Comparison of ENCODE assay signal across 9 mouse cellular contexts in genomic region chr7:142525342-142526178, GRCm38 (mm10). TPM values are rescaled to one million over a fixed set of nuclear protein-coding genes. Genes with fewer than 3 reads are reported as not detected.
A peak's percentile ranks its signal among the peaks of the same experiment; 100 is the strongest.
DNase-seq lines count a peak whose midpoint lies in the region; ATAC-seq and TF ChIP-seq lines count a peak whose summit lies in the region.
"Had no signal": no experiment of that assay in that cellular context is flagged by ENCODE, and none has a peak within 500 bp of the region (broad histone marks: within the 10 kb centered on the region; RNA-seq: fewer than 3 reads in every experiment).

No protein-coding gene starts in this region.

- WGBS in lung, postnatal 0 days: 39% methylated on average over 13 of the region's 13 CpGs
- WGBS in intestine, postnatal 0 days: 37% methylated on average over 13 of the region's 13 CpGs
- 29% methylated on average over 13 of the region's 13 CpGs for WGBS in neural tube, embryonic 15.5 days

- ATAC-seq in lung, postnatal 0 days: peak; percentile 84
- ATAC-seq in intestine, postnatal 0 days: 0 out of 2 replicates have a peak, but pooled peaks have one; percentile 18
- no peak for ATAC-seq in neural tube, embryonic 15.5 days (ENCODE audit: low FRiP score)
- ATAC-seq in megakaryocyte, adult 5-6 weeks (ENCODE audit: poor library complexity, severe bottlenecking): no peak
- ATAC-seq: Patski had no signal

- no peak; the same call in 1 of the 2 replicates for TF ChIP-seq CTCF in lung, postnatal 0 days (IDR thresholded peaks at IDR 0.05)
- no peak for TF ChIP-seq CTCF in intestine, postnatal 0 days (IDR thresholded peaks at IDR 0.05; ENCODE audit: low read depth)

- H3K27ac ChIP-seq in lung, postnatal 0 days (ENCODE audit: low read length): peak overlapping the region; percentile 64
- 0 out of 2 replicates have a peak overlapping the region, but pooled peaks have one; percentile 21 for H3K27ac ChIP-seq in intestine, postnatal 0 days (ENCODE audit: low read depth, low read length)
- H3K27ac ChIP-seq in neural tube, embryonic 15.5 days (replicated peaks): 0 out of 2 replicates have a peak overlapping the region, but pooled peaks have one; percentile 38

- peak; percentile 55 for DNase-seq in lung, postnatal 0 days (ENCODE audit: low spot score)
- DNase-seq in lung, postnatal 36 days: no peak
- peak; percentile 16 for DNase-seq in heart, adult 8-10 months (ENCODE audit: low spot score)
- no peak for DNase-seq in gastrocnemius, adult 8-10 months (ENCODE audit: low spot score in 2 of 2)

- no peaks in the 10 kb centered on the region for H3K36me3 ChIP-seq in lung, postnatal 0 days (ENCODE audit: insufficient read depth, low read length)
- H3K36me3 ChIP-seq in intestine, postnatal 0 days (ENCODE audit: control insufficient read depth, insufficient read depth): no peaks in the 10 kb centered on the region
- H3K36me3 ChIP-seq in neural tube, embryonic 15.5 days: no peaks in the 10 kb centered on the region

- no peak overlapping the region for H3K4me2 ChIP-seq in lung, postnatal 0 days (replicated peaks; ENCODE audit: low read depth, low read length)
- H3K4me2 ChIP-seq in intestine, postnatal 0 days (replicated peaks; ENCODE audit: low read depth): no peak overlapping the region
- no peak overlapping the region for H3K4me2 ChIP-seq in neural tube, embryonic 15.5 days

- no peak for TF ChIP-seq EP300 in lung, postnatal 0 days (IDR thresholded peaks at IDR 0.05)

- peaks cover 7% of the 10 kb centered on the region; the same call in 1 of the 2 replicates for H3K4me1 ChIP-seq in lung, postnatal 0 days (ENCODE audit: insufficient read depth, low read depth, low read length)
- H3K4me1 ChIP-seq in intestine, postnatal 0 days (replicated peaks; ENCODE audit: control insufficient read depth, insufficient read depth, low read length): no peaks in the 10 kb centered on the region; the same call in none of the 2 replicates
- peaks cover 10% of the 10 kb centered on the region; the same call in 1 of the 2 replicates for H3K4me1 ChIP-seq in neural tube, embryonic 15.5 days

- no peak overlapping the region for H3K4me3 ChIP-seq in lung, postnatal 0 days (ENCODE audit: low read depth, low read length)
- no peak overlapping the region for H3K4me3 ChIP-seq in intestine, postnatal 0 days (ENCODE audit: low read depth, low read length)
- no peak overlapping the region for H3K4me3 ChIP-seq in neural tube, embryonic 15.5 days (replicated peaks)

- H3K27me3 ChIP-seq in lung, postnatal 0 days (replicated peaks; ENCODE audit: insufficient read depth, low read length): no peaks in the 10 kb centered on the region
- no peaks in the 10 kb centered on the region for H3K27me3 ChIP-seq in intestine, postnatal 0 days (replicated peaks; ENCODE audit: control insufficient read depth, insufficient read depth, low read length)
- H3K27me3 ChIP-seq in neural tube, embryonic 15.5 days (replicated peaks): 0 out of 2 replicates have a peak, but pooled peaks cover 6% of the 10 kb centered on the region

- no peak overlapping the region for H3K9ac ChIP-seq in lung, postnatal 0 days (replicated peaks; ENCODE audit: low read depth)
- H3K9ac ChIP-seq in intestine, postnatal 0 days (ENCODE audit: low read depth, low read length): no peak overlapping the region
- no peak overlapping the region for H3K9ac ChIP-seq in neural tube, embryonic 15.5 days (replicated peaks)

- no peaks in the 10 kb centered on the region for H3K9me3 ChIP-seq in lung, postnatal 0 days (ENCODE audit: low read length)
- H3K9me3 ChIP-seq in intestine, postnatal 0 days (ENCODE audit: control insufficient read depth): no peaks in the 10 kb centered on the region
- H3K9me3 ChIP-seq in neural tube, embryonic 15.5 days (replicated peaks): no peaks in the 10 kb centered on the region

RNA-seq across cellular contexts. Expression of gene Mrpl23, which starts 6.9 kb away (rescaled TPM):
- 15.2 and 15.7 TPM in 2 replicates for polyA plus RNA-seq in lung, postnatal 0 days (2015; fragmentation: Nextera tagmentation; extraction: Ambion mirVana)
- total RNA-seq in heart, adult 8-10 months (2022): 10 to 100 TPM in 2 of 4 experiments, 1 to 10 TPM in 1, under 1 TPM in 1; 0.90 to 35.4 (median 16.1) TPM
- polyA plus RNA-seq in intestine, postnatal 0 days (2015; fragmentation: Nextera tagmentation; extraction: Ambion mirVana): 26.7 and 33.0 TPM in 2 replicates
- 21.0 and 27.9 TPM in 2 replicates for polyA plus RNA-seq in neural tube, embryonic 15.5 days (2015; fragmentation: Nextera tagmentation; extraction: Ambion mirVana)
- total RNA-seq in megakaryocyte, adult 5-6 weeks (2015): 3.8 and 12.3 TPM in 2 replicates
- 37.2 and 52.6 TPM in 2 replicates for total RNA-seq in megakaryocyte, adult 5-6 weeks (2017)
- total RNA-seq in gastrocnemius, adult 8-10 months (2022): 1 to 10 TPM; 1.0 to 5.1 (median 3.1) TPM

RNA-seq across cellular contexts. Expression of gene Tnnt3, which starts 26.9 kb away (rescaled TPM):
- 1.5 and 2.2 TPM in 2 replicates for polyA plus RNA-seq in lung, postnatal 0 days (2015; fragmentation: Nextera tagmentation; extraction: Ambion mirVana)
- 10 to 100 TPM in 1 of 4 experiments, 1 to 10 TPM in 3; 7.6 to 13.6 (median 9.6) TPM for total RNA-seq in heart, adult 8-10 months (2022)
- polyA plus RNA-seq in intestine, postnatal 0 days (2015; fragmentation: Nextera tagmentation; extraction: Ambion mirVana): 3.0 TPM in 2 replicates
- 14.9 and 26.9 TPM in 2 replicates for polyA plus RNA-seq in neural tube, embryonic 15.5 days (2015; fragmentation: Nextera tagmentation; extraction: Ambion mirVana)
- 1.4 and 1.5 TPM in 2 replicates for total RNA-seq in megakaryocyte, adult 5-6 weeks (2015)
- 3.7 and 3.9 TPM in 2 replicates for total RNA-seq in megakaryocyte, adult 5-6 weeks (2017)
- total RNA-seq in gastrocnemius, adult 8-10 months (2022): over 10,000 TPM; 31,851 to 38,724 (median 35,835) TPM
- total RNA-seq: common myeloid progenitor, adult 5-6 weeks had no signal

Comparison
In these comparisons a context has a peak if more than half of its experiments do, and no peak if none do; other contexts are left out.
1. DNase-seq: peak in lung, postnatal 0 days (single experiment) and heart, adult 8-10 months (single experiment); none in lung, postnatal 36 days (single experiment) and gastrocnemius, adult 8-10 months (0 of 2).
2. ATAC-seq: peak in lung, postnatal 0 days (single experiment) and intestine, postnatal 0 days (single experiment); none in neural tube, embryonic 15.5 days (single experiment) and megakaryocyte, adult 5-6 weeks (single experiment).
3. RNA of gene Tnnt3, which starts 26.9 kb away (total RNA-seq): 31,851 to 38,724 TPM in gastrocnemius, adult 8-10 months; 7.6 to 13.6 TPM in heart, adult 8-10 months and 1.4 to 3.9 TPM in megakaryocyte, adult 5-6 weeks; every median in the first group is over 1,000 times any median in the second.
4. Peak in every context shown above with its lines, with median percentiles within 50 percentile points of each other: H3K27ac ChIP-seq.